Mouse (Mus musculus): ENCODE data around the gene Pycard.

- TF ChIP-seq POLR2A (IDR thresholded peaks at IDR 0.05; ENCODE audit: low read depth, low read length) (0 out of 2 replicates have a peak, but pooled peaks have one; percentile 40), CTCF (IDR thresholded peaks at IDR 0.05; ENCODE audit: borderline replicate concordance, insufficient read depth, low read length) (no peak)
Observed at GRCm38 (mm10) chr7:127966371-127966918, 27.2 kb downstream of the Pycard start.
